Mouse (Mus musculus): ENCODE data around the gene Acvrl1. TPM values are rescaled to one million over a fixed set of nuclear protein-coding genes. Genes with fewer than 3 reads are reported as not detected.

Acvrl1 gene
- polyA plus RNA-seq, 1 experiment from 2014 or later: 10.2 TPM

- Histone ChIP-seq H3K36me3 (ENCODE audit: control insufficient read depth, insufficient read depth, low read length) (no peaks in the 10 kb centered on the region), H3K4me1 (ENCODE audit: control insufficient read depth, insufficient read depth, low read depth, low read length) (no peaks in the 10 kb centered on the region; the same call in 1 of the 2 replicates), H3K4me2 (ENCODE audit: low read length) (no peak overlapping the region), H3K9ac (ENCODE audit: low read depth, low read length) (no peak overlapping the region), H3K27me3 (replicated peaks; ENCODE audit: control insufficient read depth, insufficient read depth, low read length) (no peaks in the 10 kb centered on the region), H3K9me3 (ENCODE audit: control insufficient read depth, low read length) (no peaks in the 10 kb centered on the region), H3K4me3 (ENCODE audit: low read length) (no peak overlapping the region), H3K27ac (ENCODE audit: low read depth, low read length) (no peak overlapping the region)
- no peak for ATAC-seq
- 93% methylated on average over 5 of the region's 5 CpGs for WGBS
Measured at GRCm38 (mm10) chr15:101169910-101170309, 41.6 kb downstream of the Acvrl1 start.

GRCm38 (mm10) chr15:101170413-101170980, 42.2 kb downstream of the Acvrl1 start:
- no peaks in the 10 kb centered on the region for H3K36me3 ChIP-seq (ENCODE audit: control insufficient read depth, insufficient read depth, low read length)
- H3K27ac ChIP-seq (ENCODE audit: low read depth, low read length): no peak overlapping the region
- WGBS: 83% methylated on average over 10 of the region's 10 CpGs
- no peak overlapping the region for H3K4me2 ChIP-seq (ENCODE audit: low read length)
- no peak for ATAC-seq
- no peak overlapping the region for H3K4me3 ChIP-seq (ENCODE audit: low read length)
- no peak overlapping the region for H3K9ac ChIP-seq (ENCODE audit: low read depth, low read length)
- H3K4me1 ChIP-seq (ENCODE audit: control insufficient read depth, insufficient read depth, low read depth, low read length): no peaks in the 10 kb centered on the region; the same call in 1 of the 2 replicates
- H3K9me3 ChIP-seq (ENCODE audit: control insufficient read depth, low read length): no peaks in the 10 kb centered on the region
- no peaks in the 10 kb centered on the region for H3K27me3 ChIP-seq (replicated peaks; ENCODE audit: control insufficient read depth, insufficient read depth, low read length)

GRCm38 (mm10) chr15:101171272-101171671, 43.0 kb downstream of the Acvrl1 start:
- no peak overlapping the region for H3K27ac ChIP-seq (ENCODE audit: low read depth, low read length)

GRCm38 (mm10) chr15:101172016-101172415, 43.7 kb downstream of the Acvrl1 start:
- Histone ChIP-seq H3K4me2 (ENCODE audit: low read length) (no peak overlapping the region), H3K27me3 (replicated peaks; ENCODE audit: control insufficient read depth, insufficient read depth, low read length) (no peaks in the 10 kb centered on the region), H3K36me3 (ENCODE audit: control insufficient read depth, insufficient read depth, low read length) (no peaks in the 10 kb centered on the region), H3K9ac (ENCODE audit: low read depth, low read length) (no peak overlapping the region), H3K4me3 (ENCODE audit: low read length) (no peak overlapping the region), H3K27ac (ENCODE audit: low read depth, low read length) (no peak overlapping the region), H3K9me3 (ENCODE audit: control insufficient read depth, low read length) (no peaks in the 10 kb centered on the region), H3K4me1 (ENCODE audit: control insufficient read depth, insufficient read depth, low read depth, low read length) (peaks cover 12% of the 10 kb centered on the region)
- WGBS: 88% methylated on average over 2 of the region's 2 CpGs
- ATAC-seq: no peak

More at GRCm38 (mm10) chr15:101171272-101171671, 43.0 kb downstream of the Acvrl1 start:
- Histone ChIP-seq H3K4me1 (ENCODE audit: control insufficient read depth, insufficient read depth, low read depth, low read length) (peaks cover 5% of the 10 kb centered on the region), H3K36me3 (ENCODE audit: control insufficient read depth, insufficient read depth, low read length) (no peaks in the 10 kb centered on the region), H3K9ac (ENCODE audit: low read depth, low read length) (no peak overlapping the region), H3K9me3 (ENCODE audit: control insufficient read depth, low read length) (no peaks in the 10 kb centered on the region), H3K4me3 (ENCODE audit: low read length) (no peak overlapping the region), H3K27me3 (replicated peaks; ENCODE audit: control insufficient read depth, insufficient read depth, low read length) (no peaks in the 10 kb centered on the region), H3K4me2 (ENCODE audit: low read length) (no peak overlapping the region)
- WGBS: 76% methylated on average over 4 of the region's 4 CpGs
- ATAC-seq: no peak

GRCm38 (mm10) chr15:101173421-101174211, 45.3 kb downstream of the Acvrl1 start, which contains the start of gene Acvr1b:
Gene Acvr1b, plus strand, starts transcription at chr15:101174067.
- Histone ChIP-seq H3K27me3 (replicated peaks; ENCODE audit: control insufficient read depth, insufficient read depth, low read length) (no peaks in the 10 kb centered on the region), H3K27ac (ENCODE audit: low read depth, low read length) (peak within 1 kb of the TSS; percentile 91), H3K4me1 (ENCODE audit: control insufficient read depth, insufficient read depth, low read depth, low read length) (peaks cover 24% of the 10 kb centered on the region), H3K9me3 (ENCODE audit: control insufficient read depth, low read length) (no peaks in the 10 kb centered on the region), H3K36me3 (ENCODE audit: control insufficient read depth, insufficient read depth, low read length) (no peaks in the 10 kb centered on the region), H3K4me2 (ENCODE audit: low read length) (peak within 1 kb of the TSS; percentile 87), H3K4me3 (ENCODE audit: low read length) (peak within 1 kb of the TSS; percentile 91), H3K9ac (ENCODE audit: low read depth, low read length) (peak within 1 kb of the TSS; percentile 97)
- WGBS: 1% methylated on average over 39 of the region's 87 CpGs
- peak; percentile 93 for ATAC-seq

- Histone ChIP-seq H3K4me2 (ENCODE audit: low read length) (peak overlapping the region; percentile 87), H3K27ac (ENCODE audit: low read depth, low read length) (peak overlapping the region; percentile 91), H3K4me1 (ENCODE audit: control insufficient read depth, insufficient read depth, low read depth, low read length) (peaks cover 24% of the 10 kb centered on the region), H3K9me3 (ENCODE audit: control insufficient read depth, low read length) (no peaks in the 10 kb centered on the region), H3K27me3 (replicated peaks; ENCODE audit: control insufficient read depth, insufficient read depth, low read length) (no peaks in the 10 kb centered on the region), H3K4me3 (ENCODE audit: low read length) (peak overlapping the region; percentile 91), H3K9ac (ENCODE audit: low read depth, low read length) (peak overlapping the region; percentile 97), H3K36me3 (ENCODE audit: control insufficient read depth, insufficient read depth, low read length) (no peaks in the 10 kb centered on the region)
- WGBS: 1% methylated on average over 24 of the region's 46 CpGs
- ATAC-seq: peak; percentile 61
Measured at GRCm38 (mm10) chr15:101174294-101175130, 46.2 kb downstream of the Acvrl1 start.

- Histone ChIP-seq H3K4me3 (ENCODE audit: low read length) (peak overlapping the region; percentile 91), H3K4me2 (ENCODE audit: low read length) (peak overlapping the region; percentile 87), H3K36me3 (ENCODE audit: control insufficient read depth, insufficient read depth, low read length) (no peaks in the 10 kb centered on the region), H3K27me3 (replicated peaks; ENCODE audit: control insufficient read depth, insufficient read depth, low read length) (no peaks in the 10 kb centered on the region), H3K9ac (ENCODE audit: low read depth, low read length) (peak overlapping the region; percentile 97), H3K9me3 (ENCODE audit: control insufficient read depth, low read length) (no peaks in the 10 kb centered on the region), H3K27ac (ENCODE audit: low read depth, low read length) (peak overlapping the region; percentile 91), H3K4me1 (ENCODE audit: control insufficient read depth, insufficient read depth, low read depth, low read length) (peaks cover 24% of the 10 kb centered on the region)
- WGBS: 9% methylated on average over 5 of the region's 5 CpGs
- ATAC-seq: no peak
Measured at GRCm38 (mm10) chr15:101175131-101175460, 46.8 kb downstream of the Acvrl1 start.

- Histone ChIP-seq H3K4me2 (ENCODE audit: low read length) (peak overlapping the region; percentile 87), H3K4me1 (ENCODE audit: control insufficient read depth, insufficient read depth, low read depth, low read length) (peaks cover 26% of the 10 kb centered on the region), H3K27me3 (replicated peaks; ENCODE audit: control insufficient read depth, insufficient read depth, low read length) (no peaks in the 10 kb centered on the region), H3K9me3 (ENCODE audit: control insufficient read depth, low read length) (no peaks in the 10 kb centered on the region), H3K27ac (ENCODE audit: low read depth, low read length) (peak overlapping the region; percentile 91), H3K36me3 (ENCODE audit: control insufficient read depth, insufficient read depth, low read length) (no peaks in the 10 kb centered on the region), H3K4me3 (ENCODE audit: low read length) (peak overlapping the region; percentile 91), H3K9ac (ENCODE audit: low read depth, low read length) (peak overlapping the region; percentile 97)
- ATAC-seq: no peak
- WGBS: 15% methylated on average over 17 of the region's 17 CpGs
Measured at GRCm38 (mm10) chr15:101175613-101176283, 47.4 kb downstream of the Acvrl1 start.

Data from hindbrain, embryonic 16.5 days (tissue).